Mouse (Mus musculus): ENCODE results near the gene Slc18a3. TPM values are rescaled to one million over a fixed set of nuclear protein-coding genes. Genes with fewer than 3 reads are reported as not detected.

The Slc18a3 gene
- polyA plus RNA-seq, 1 experiment: 14.3 TPM

- no peak for DNase-seq
- 83% methylated on average over 6 of the region's 6 CpGs for WGBS
- no peak for TF ChIP-seq POLR2A (IDR thresholded peaks at IDR 0.05; ENCODE audit: borderline replicate concordance, insufficient read depth, low read length)
- no peak for TF ChIP-seq CTCF (IDR thresholded peaks at IDR 0.05; ENCODE audit: borderline replicate concordance, insufficient read depth, low read depth, low read length)
- no peaks in the 10 kb centered on the region; the same call in 1 of the 2 replicates for H3K27me3 ChIP-seq (ENCODE audit: control insufficient read depth, insufficient read depth, low read length)
- no peak overlapping the region for H3K4me3 ChIP-seq (replicated peaks; ENCODE audit: insufficient read depth, low read depth, low read length)
- peaks cover 9% of the 10 kb centered on the region for H3K4me1 ChIP-seq (ENCODE audit: control insufficient read depth, insufficient read depth, low read length)
- H3K27ac ChIP-seq (ENCODE audit: insufficient read depth, low read length): no peak overlapping the region
Measured at GRCm38 (mm10) chr14:32476559-32476958, 11.9 kb upstream of the Slc18a3 start.

GRCm38 (mm10) chr14:32472996-32473395, 8.3 kb upstream of the Slc18a3 start:
- WGBS: 7% methylated on average over 4 of the region's 4 CpGs
- TF ChIP-seq POLR2A (IDR thresholded peaks at IDR 0.05; ENCODE audit: borderline replicate concordance, insufficient read depth, low read length) (no peak), CTCF (IDR thresholded peaks at IDR 0.05; ENCODE audit: borderline replicate concordance, insufficient read depth, low read depth, low read length) (peak; percentile 79)
- DNase-seq: peak; percentile 68 to 71
- no peak overlapping the region for H3K4me3 ChIP-seq (replicated peaks; ENCODE audit: insufficient read depth, low read depth, low read length)
- H3K27ac ChIP-seq (ENCODE audit: insufficient read depth, low read length): no peak overlapping the region
- H3K27me3 ChIP-seq (ENCODE audit: control insufficient read depth, insufficient read depth, low read length): no peaks in the 10 kb centered on the region
- peaks cover 9% of the 10 kb centered on the region for H3K4me1 ChIP-seq (ENCODE audit: control insufficient read depth, insufficient read depth, low read length)

- Histone ChIP-seq H3K27ac (ENCODE audit: insufficient read depth, low read length) (no peak overlapping the region), H3K4me1 (ENCODE audit: control insufficient read depth, insufficient read depth, low read length) (peaks cover 5% of the 10 kb centered on the region; the same call in 1 of the 2 replicates), H3K27me3 (ENCODE audit: control insufficient read depth, insufficient read depth, low read length) (peaks cover 6% of the 10 kb centered on the region; the same call in 1 of the 2 replicates), H3K4me3 (replicated peaks; ENCODE audit: insufficient read depth, low read depth, low read length) (no peak overlapping the region)
- no peak for DNase-seq
- 33% methylated on average over 5 of the region's 5 CpGs for WGBS
- no peak for TF ChIP-seq POLR2A (IDR thresholded peaks at IDR 0.05; ENCODE audit: borderline replicate concordance, insufficient read depth, low read length)
Measured at GRCm38 (mm10) chr14:32467606-32468005, 3.0 kb upstream of the Slc18a3 start.

- 38% methylated on average over 13 of the region's 13 CpGs for WGBS
- DNase-seq: no peak
- Histone ChIP-seq H3K4me1 (ENCODE audit: control insufficient read depth, insufficient read depth, low read length) (peaks cover 5% of the 10 kb centered on the region; the same call in 1 of the 2 replicates), H3K27me3 (ENCODE audit: control insufficient read depth, insufficient read depth, low read length) (peaks cover 6% of the 10 kb centered on the region; the same call in 1 of the 2 replicates), H3K27ac (ENCODE audit: insufficient read depth, low read length) (no peak within 1 kb of the TSS), H3K4me3 (replicated peaks; ENCODE audit: insufficient read depth, low read depth, low read length) (no peak within 1 kb of the TSS)
- TF ChIP-seq CTCF (IDR thresholded peaks at IDR 0.05; ENCODE audit: borderline replicate concordance, insufficient read depth, low read depth, low read length) (no peak), POLR2A (IDR thresholded peaks at IDR 0.05; ENCODE audit: borderline replicate concordance, insufficient read depth, low read length) (no peak)
Measured at GRCm38 (mm10) chr14:32465889-32466288, 1.2 kb upstream of the Slc18a3 start, which contains the start of gene Chat. Chat (minus strand) TSS chr14:32465989.

GRCm38 (mm10) chr14:32465506-32465870, 838 bp upstream of the Slc18a3 start:
- no peak overlapping the region for H3K4me3 ChIP-seq (replicated peaks; ENCODE audit: insufficient read depth, low read depth, low read length)
- no peak for DNase-seq
- TF ChIP-seq POLR2A (IDR thresholded peaks at IDR 0.05; ENCODE audit: borderline replicate concordance, insufficient read depth, low read length) (no peak), CTCF (IDR thresholded peaks at IDR 0.05; ENCODE audit: borderline replicate concordance, insufficient read depth, low read depth, low read length) (no peak)
- H3K4me1 ChIP-seq (ENCODE audit: control insufficient read depth, insufficient read depth, low read length): peaks cover 5% of the 10 kb centered on the region; the same call in 1 of the 2 replicates
- WGBS: 9% methylated on average over 9 of the region's 11 CpGs
- H3K27me3 ChIP-seq (ENCODE audit: control insufficient read depth, insufficient read depth, low read length): peaks cover 6% of the 10 kb centered on the region; the same call in 1 of the 2 replicates
- no peak overlapping the region for H3K27ac ChIP-seq (ENCODE audit: insufficient read depth, low read length)

- peaks cover 5% of the 10 kb centered on the region; the same call in 1 of the 2 replicates for H3K4me1 ChIP-seq (ENCODE audit: control insufficient read depth, insufficient read depth, low read length)
- no peak for DNase-seq
- no peak overlapping the region for H3K27ac ChIP-seq (ENCODE audit: insufficient read depth, low read length)
- peaks cover 6% of the 10 kb centered on the region; the same call in 1 of the 2 replicates for H3K27me3 ChIP-seq (ENCODE audit: control insufficient read depth, insufficient read depth, low read length)
- TF ChIP-seq CTCF (IDR thresholded peaks at IDR 0.05; ENCODE audit: borderline replicate concordance, insufficient read depth, low read depth, low read length): no peak
- TF ChIP-seq POLR2A (IDR thresholded peaks at IDR 0.05; ENCODE audit: borderline replicate concordance, insufficient read depth, low read length): no peak
- 3% methylated on average over 74 of the region's 74 CpGs for WGBS
- no peak overlapping the region for H3K4me3 ChIP-seq (replicated peaks; ENCODE audit: insufficient read depth, low read depth, low read length)
Measured at GRCm38 (mm10) chr14:32463211-32464040, 1.2 kb downstream of the Slc18a3 start.

- no peak for TF ChIP-seq POLR2A (IDR thresholded peaks at IDR 0.05; ENCODE audit: borderline replicate concordance, insufficient read depth, low read length)
- no peak for TF ChIP-seq CTCF (IDR thresholded peaks at IDR 0.05; ENCODE audit: borderline replicate concordance, insufficient read depth, low read depth, low read length)
- Histone ChIP-seq H3K4me3 (replicated peaks; ENCODE audit: insufficient read depth, low read depth, low read length) (no peak overlapping the region), H3K27ac (ENCODE audit: insufficient read depth, low read length) (no peak overlapping the region), H3K4me1 (ENCODE audit: control insufficient read depth, insufficient read depth, low read length) (no peaks in the 10 kb centered on the region), H3K27me3 (ENCODE audit: control insufficient read depth, insufficient read depth, low read length) (no peaks in the 10 kb centered on the region)
- WGBS: 27% methylated on average over 4 of the region's 4 CpGs
- DNase-seq: no peak
Measured at GRCm38 (mm10) chr14:32452552-32452951, 12.1 kb downstream of the Slc18a3 start.

GRCm38 (mm10) chr14:32446989-32447388, 17.7 kb downstream of the Slc18a3 start:
- TF ChIP-seq POLR2A (IDR thresholded peaks at IDR 0.05; ENCODE audit: borderline replicate concordance, insufficient read depth, low read length) (no peak), CTCF (IDR thresholded peaks at IDR 0.05; ENCODE audit: borderline replicate concordance, insufficient read depth, low read depth, low read length) (no peak)
- DNase-seq: no peak
- H3K4me3 ChIP-seq (replicated peaks; ENCODE audit: insufficient read depth, low read depth, low read length): no peak overlapping the region
- WGBS: 64% methylated on average over 6 of the region's 6 CpGs
- no peaks in the 10 kb centered on the region for H3K27me3 ChIP-seq (ENCODE audit: control insufficient read depth, insufficient read depth, low read length)
- no peaks in the 10 kb centered on the region for H3K4me1 ChIP-seq (ENCODE audit: control insufficient read depth, insufficient read depth, low read length)
- no peak overlapping the region for H3K27ac ChIP-seq (ENCODE audit: insufficient read depth, low read length)

All from cerebellum, adult 2 months (tissue).